Mouse (Mus musculus): ENCODE measurements around the gene Eng.

Gene Eng

GRCm38 (mm10) chr2:32624111-32624748, 22.2 kb upstream of the Eng start:
- DNase-seq = no peak

DNA sequence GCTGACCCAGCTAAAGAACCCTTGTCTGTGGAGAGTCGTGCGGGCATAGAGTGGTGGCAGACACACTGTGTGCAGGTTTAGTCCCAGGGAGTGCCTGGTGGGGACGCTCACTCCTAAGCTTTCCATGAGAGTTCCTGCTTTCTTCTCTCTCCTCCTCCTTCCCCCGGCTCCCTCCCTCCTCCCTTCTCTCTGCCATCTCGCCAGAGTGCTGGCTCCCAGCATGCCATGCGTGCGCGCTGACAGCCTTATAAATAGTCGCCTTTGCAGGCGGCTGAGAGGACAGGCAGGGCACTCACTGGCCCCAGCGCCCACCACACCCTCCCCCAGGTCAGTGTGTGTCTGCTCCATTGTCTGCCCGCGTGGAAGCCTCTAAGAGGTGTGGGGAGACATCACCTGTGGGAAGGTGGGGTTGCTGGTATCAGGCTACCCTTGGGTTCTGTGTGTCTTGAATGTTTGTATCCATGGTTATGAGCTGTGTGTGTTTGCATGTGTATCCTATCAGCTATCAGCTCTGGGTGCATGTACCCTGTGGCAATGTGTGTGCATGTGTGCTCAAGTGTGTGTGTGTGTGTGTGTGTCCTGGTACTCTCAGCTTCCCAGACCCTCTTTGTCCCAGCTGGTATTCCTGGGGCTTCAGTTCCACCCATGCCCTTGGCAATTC, 21.1 kb upstream of the Eng start:
- no peak for DNase-seq

DNA sequence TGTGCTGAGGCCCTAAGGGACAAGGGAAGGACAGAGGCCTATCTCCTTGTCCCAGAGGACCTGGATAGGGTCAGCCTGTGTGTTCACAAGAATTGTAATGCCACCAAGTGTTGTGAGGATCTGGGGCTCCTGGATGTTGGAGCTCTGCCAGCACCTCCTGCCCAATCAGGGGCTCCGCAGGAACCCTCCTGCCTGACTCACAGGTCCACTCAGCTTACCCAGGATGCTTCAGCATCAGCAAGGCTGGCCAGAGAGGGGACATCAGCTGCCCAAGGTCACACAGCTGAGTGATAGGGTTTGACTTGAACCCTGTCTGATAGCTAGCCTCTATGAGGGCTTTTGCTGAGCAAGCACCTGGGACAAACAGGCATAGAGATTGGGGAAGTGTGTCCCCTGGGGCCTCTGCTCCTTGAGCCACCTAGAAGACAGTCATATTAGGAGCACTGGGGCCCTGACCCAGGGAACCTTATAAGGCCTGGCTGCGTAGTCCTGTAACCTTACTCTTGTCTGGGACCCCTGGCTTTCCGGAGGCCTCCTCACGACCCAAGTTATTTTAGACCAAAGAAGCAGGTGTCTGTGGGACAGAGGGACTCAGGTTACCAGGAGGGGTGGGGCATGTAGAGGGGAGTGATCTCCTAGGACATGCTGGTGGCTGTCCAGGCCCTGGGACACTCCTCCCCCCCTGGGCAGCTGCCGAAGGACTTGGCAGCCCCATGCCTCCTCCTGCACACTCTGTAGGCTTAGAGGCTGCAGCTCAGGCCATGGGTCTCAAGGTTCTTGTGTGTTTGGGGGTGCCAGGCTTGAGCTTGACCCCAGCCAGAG, 20.3 kb upstream of the Eng start:
- no peak for DNase-seq

GRCm38 (mm10) chr2:32627266-32628043, 18.9 kb upstream of the Eng start:
- DNase-seq = no peak

DNA sequence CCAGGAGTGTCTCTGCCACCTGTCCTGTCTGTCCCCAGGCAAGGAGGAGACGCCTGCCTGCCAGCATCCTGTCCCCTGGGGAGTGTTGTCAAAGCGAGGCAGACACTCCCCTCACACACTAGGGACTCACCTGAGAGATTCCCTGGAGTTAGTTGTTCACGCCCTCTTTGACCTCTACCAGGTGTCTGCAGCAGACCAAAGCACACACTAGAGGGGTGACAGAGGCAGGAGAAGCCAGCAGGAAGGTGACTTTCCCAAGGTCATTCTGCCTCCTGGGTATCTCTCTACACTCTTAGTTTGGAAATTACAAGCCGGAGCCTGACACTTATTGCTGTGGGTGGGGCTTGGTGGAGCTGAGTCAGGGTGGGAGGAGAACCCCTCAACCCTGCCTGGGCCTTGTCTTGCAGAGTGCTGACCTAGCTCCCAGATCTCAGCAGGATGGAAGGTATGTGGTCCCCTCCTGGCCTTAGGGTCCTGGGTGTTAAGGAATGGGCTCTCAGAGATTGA, 18.3 kb upstream of the Eng start:
- DNase-seq = no peak

- DNase-seq = no peak
These were observed 17.7 kb upstream of the Eng start for GRCm38 (mm10) chr2:32628729-32629128.

GRCm38 (mm10) chr2:32629276-32629976, 17.0 kb upstream of the Eng start:
- DNase-seq = no peak

DNA sequence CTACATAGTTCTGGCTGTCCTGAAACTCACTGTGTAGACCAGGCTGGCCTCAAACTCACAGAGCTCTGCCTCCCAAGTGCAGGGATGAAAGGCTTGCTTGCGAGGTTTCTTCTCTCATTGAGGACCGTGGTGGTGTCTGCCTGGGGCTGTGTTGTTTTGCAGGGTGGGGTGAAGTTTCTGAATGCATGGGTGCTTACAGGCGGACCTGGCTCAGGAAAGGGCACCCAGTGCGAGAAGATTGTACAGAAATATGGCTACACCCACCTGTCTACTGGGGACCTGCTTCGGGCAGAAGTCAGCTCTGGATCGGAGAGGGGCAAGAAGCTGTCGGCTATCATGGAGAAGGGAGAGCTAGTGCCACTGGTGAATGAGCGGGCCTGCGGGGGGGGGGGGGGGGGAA, 16.4 kb upstream of the Eng start:
- no peak for DNase-seq

- no peak for DNase-seq
These were observed 15.3 kb upstream of the Eng start for GRCm38 (mm10) chr2:32631046-32631445.

GRCm38 (mm10) chr2:32631737-32632394, 14.5 kb upstream of the Eng start:
- DNase-seq = peak; percentile 40 to 46

- DNase-seq = no peak
These were observed 12.7 kb upstream of the Eng start for GRCm38 (mm10) chr2:32633660-32634059.

DNA sequence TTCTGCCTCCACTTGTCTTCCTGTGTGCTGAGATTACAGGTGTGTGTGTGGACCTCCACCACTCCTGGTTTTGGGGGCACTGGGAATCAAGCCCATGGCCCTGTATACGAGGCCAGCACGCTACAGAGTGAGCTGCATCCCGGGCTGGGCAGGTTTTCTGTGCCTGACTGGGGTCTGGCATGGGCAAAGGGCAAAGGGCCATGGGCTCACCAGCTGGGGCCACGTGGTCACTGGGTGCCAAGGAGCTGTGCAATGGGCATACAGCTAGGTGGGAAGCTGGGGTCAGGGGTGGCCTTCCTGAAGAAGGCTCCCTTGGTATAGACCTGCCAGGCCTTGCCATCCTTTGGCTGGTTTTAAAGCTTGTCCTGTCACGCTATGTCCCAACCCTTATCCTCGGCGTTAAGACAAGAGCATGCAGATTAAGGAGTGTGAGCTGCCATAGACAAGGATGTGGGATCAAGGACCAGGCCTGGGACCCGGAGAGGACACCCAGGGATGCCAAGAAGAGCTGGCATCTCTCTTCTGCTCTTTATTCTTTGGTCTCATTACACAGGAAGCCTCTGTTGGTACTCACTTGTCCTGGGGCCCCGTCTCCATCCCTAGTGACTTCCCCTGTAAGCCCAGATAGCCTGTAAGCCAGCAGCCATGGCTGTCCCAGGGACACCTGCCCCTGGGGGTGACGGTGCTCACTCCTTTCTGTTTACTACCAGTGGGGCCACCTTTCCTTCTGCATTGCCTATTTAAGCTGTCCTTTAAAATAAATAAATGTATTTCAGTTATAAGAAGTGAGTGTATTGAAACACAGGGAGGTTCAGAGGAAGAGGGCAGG, 11.9 kb upstream of the Eng start:
- no peak for DNase-seq

- no peak for DNase-seq
These were observed 9.8 kb upstream of the Eng start for GRCm38 (mm10) chr2:32636617-32637016.

- peak; percentile 69 to 76 for DNase-seq
These were observed 8.6 kb upstream of the Eng start for GRCm38 (mm10) chr2:32637778-32638281.

DNA sequence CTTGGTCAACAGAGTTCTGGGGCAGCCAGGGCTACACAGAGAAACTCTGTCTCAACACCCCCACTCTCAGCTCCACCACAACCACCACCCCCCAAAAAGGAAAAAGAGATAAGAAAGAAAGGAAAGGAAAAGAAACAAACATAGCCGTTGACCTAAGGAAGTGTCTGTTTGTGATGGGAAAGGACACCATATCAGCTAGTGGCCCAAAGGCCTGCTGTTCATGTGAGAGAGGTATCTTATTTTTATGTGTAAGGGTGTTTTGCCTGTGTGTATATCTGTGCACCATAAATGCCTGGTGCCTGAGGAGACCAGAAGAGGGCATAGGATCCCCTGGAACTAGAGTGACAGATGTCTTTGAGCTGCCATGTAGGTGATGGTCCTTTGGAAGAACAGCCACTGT, 6.8 kb upstream of the Eng start:
- DNase-seq = no peak

- no peak for DNase-seq
These were observed 5.8 kb upstream of the Eng start for GRCm38 (mm10) chr2:32640550-32641051.

DNA sequence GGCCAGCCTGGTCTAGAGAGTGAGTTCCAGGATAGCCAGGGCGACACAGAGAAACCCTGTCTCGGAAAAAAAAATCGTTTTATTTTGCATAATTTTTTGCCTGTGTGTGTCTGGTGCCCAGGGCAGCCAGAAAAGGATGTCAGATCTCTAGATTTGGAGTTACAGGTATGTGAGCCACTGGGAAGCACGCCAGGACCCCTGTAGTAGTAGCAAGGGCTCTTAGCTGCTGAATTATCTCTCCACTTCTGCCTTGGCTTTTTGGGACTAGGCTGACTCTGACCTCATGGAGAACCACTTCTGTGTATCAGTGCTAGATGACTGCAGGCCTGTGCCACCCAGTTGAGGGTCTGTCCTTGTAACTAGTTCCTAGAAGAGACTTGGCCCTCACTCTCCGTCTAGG, 4.6 kb upstream of the Eng start:
- DNase-seq = no peak

DNA sequence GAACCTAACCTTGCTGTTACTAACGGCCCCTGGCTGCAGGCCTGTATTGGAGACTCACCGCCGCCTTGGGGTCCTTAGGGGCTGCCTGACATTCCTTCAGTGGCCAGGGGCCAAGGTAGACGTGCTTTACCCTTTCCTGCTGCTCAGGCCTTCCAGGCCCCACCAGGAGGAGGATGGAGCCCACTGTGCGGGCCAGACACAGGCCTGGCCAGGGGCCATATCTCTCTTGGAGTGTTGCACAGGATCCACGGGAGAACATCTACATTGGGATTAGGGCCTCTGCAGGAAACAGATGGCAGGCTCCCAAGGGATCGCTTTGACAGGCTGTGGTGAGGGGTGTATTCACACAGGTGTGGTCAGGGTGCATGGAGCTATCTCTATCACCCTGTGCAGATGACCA, 3.6 kb upstream of the Eng start:
- DNase-seq = no peak

GRCm38 (mm10) chr2:32644083-32644482, 2.3 kb upstream of the Eng start:
- no peak for DNase-seq

GRCm38 (mm10) chr2:32644799-32645475, 1.5 kb upstream of the Eng start:
- no peak for DNase-seq
